Mouse (Mus musculus): ENCODE measurements at regions not wholly inside any gene's neighbourhood (a gene's known extent, or its start where the extent isn't known, plus 50 kb on each side); places are given as distances from the start of the nearest gene placed in this dataset.

DNA sequence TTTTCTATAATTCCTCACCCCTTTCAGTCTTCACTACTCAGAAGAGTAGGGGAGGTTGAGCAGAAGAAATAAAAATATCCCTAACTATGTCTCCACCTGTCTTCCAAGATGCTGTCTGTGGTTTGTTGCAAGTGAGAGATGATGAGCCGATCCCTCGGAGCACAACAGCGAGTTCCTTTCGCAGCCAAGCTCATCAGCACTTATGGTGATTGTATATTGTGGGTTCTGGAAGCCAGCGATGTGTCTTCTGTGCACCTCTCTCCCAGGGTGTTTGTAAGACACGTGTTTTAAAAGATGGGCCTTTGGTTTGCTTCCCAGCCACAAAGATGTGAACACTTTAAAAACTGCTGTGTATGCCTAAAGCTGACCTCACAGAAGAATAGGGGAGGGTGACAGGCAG lies 309.0 kb downstream of the Abcc12 start:
- TF ChIP-seq CTCF (IDR thresholded peaks at IDR 0.05; ENCODE audit: extremely low read depth, insufficient read length, insufficient replicate concordance, low read depth, low read length), result no peak
- no peak for TF ChIP-seq POLR2A (IDR thresholded peaks at IDR 0.05; ENCODE audit: low read depth, low read length)

Data from small intestine, adult 2 months (tissue).